Mouse (Mus musculus) gastrocnemius, adult 2 months (tissue): ENCODE data around the gene Crebrf. TPM values are rescaled to one million over a fixed set of nuclear protein-coding genes. Genes with fewer than 3 reads are reported as not detected.

ENCODE experiments used
- DNase-seq: peaks from one replicate; pipeline ENCODE4 v3.0.0; 2022
- H3K27ac ChIP-seq: fragments of 200-600 bp; 2 replicates; pipeline ENCODE4 v1.8.1; 2022; ENCODE audit warnings: mild to moderate bottlenecking
- H3K4me3 ChIP-seq: fragments of 200-600 bp; 2 replicates; pipeline ENCODE4 v1.8.1; 2022; ENCODE audit warnings: mild to moderate bottlenecking, moderate library complexity
- CTCF ChIP-seq: fragments of 200-600 bp; IDR thresholded peaks from 2 replicates; pipeline ENCODE4 v1.8.1; 2022; ENCODE audit warnings: antibody characterized with exemption, mild to moderate bottlenecking, moderate library complexity
- intact Hi-C: fragments of 180-260 bp; cut with DNase I; formaldehyde crosslinking; loops from one replicate; pipeline ENCODE4 v1.15.1; 2025
- total RNA-seq, 2 experiments: library from RNA; stranded (reverse); gene quantifications; 2 replicates each; pipeline ENCODE4 v1.2.3; 2021

Crebrf gene
- total RNA-seq, 2 experiments from 2014 or later, result 39.6 to 40.2 TPM

DNA sequence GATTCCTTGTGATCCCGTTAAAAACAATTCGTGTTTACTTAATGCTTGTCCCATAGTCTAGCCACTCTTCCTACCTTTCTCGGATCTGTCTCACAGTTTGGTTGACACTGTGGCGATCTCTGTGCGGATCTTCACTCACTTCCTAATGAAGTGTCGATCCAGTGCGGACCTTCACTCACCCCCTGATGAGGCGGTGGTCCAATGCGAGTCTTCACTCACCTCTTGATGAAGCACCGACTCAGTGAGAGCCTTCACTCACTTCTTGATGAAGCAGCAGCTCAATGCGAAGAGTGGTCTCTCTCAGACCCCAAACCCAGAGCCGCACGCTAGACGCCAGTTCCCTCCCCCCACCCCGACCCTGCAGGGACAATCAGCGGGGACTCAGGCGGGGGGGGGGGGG lies 110.7 kb downstream of the Crebrf start:
- intact Hi-C loops, result no loop called here
- Histone ChIP-seq H3K27ac (no peak overlapping the region), H3K4me3 (no peak overlapping the region)
- DNase-seq, result no peak
- no peak for TF ChIP-seq CTCF

Other genes with a start within 250 kb of the Crebrf start
- gene Ergic1, start 154.2 kb upstream of the Crebrf start, total RNA-seq, result 10 to 100 TPM; 40.3 to 60.3 TPM
- gene Dusp1, start 153.5 kb upstream of the Crebrf start, total RNA-seq, result 10 to 100 TPM; 73.0 to 89.6 TPM
- gene Atp6v0e, start 52.4 kb upstream of the Crebrf start, total RNA-seq, result 10 to 100 TPM; 28.7 to 31.2 TPM
- gene Bnip1, start 65.4 kb downstream of the Crebrf start, total RNA-seq, result 10 to 100 TPM; 27.3 to 30.3 TPM
- gene Nkx2-5, start 129.4 kb downstream of the Crebrf start, total RNA-seq, result not detected
- under 1 TPM; 0.18 to 0.64 TPM for gene Kifc5b, start 201.4 kb downstream of the Crebrf start, total RNA-seq
- 10 to 100 TPM in 1 of 2 experiments, 1 to 10 TPM in 1; 9.2 to 10.7 TPM for gene Phf1, start 217.4 kb downstream of the Crebrf start, total RNA-seq
- 100 to 1,000 TPM in 1 of 2 experiments, 10 to 100 TPM in 1; 93.8 to 104 TPM for gene Cuta, start 223.9 kb downstream of the Crebrf start, total RNA-seq
- 1 to 10 TPM; 3.0 to 3.5 TPM for gene Syngap1, start 225.6 kb downstream of the Crebrf start, total RNA-seq